Mouse (Mus musculus) myocyte (in vitro differentiated cells): ENCODE results near the gene Rin3. TPM values are rescaled to one million over a fixed set of nuclear protein-coding genes. Genes with fewer than 3 reads are reported as not detected.
A peak's percentile ranks its signal among the peaks of the same experiment; 100 is the strongest.

Experiments used
- H3K27me3 ChIP-seq: one replicate; pipeline ENCODE4 v1.6.1; 2011; ENCODE audit not compliant: control insufficient read depth, insufficient read depth, insufficient read length
- H3K36me3 ChIP-seq: one replicate; pipeline ENCODE4 v1.6.1; 2011; ENCODE audit not compliant: control insufficient read depth, insufficient read depth
- H3K4me2 ChIP-seq: one replicate; pipeline ENCODE4 v1.6.1; 2011; ENCODE audit warnings: low read depth, control low read depth
- H3K4me3 ChIP-seq: one replicate; pipeline ENCODE4 v1.5.1; 2011; ENCODE audit warnings: mild to moderate bottlenecking, control low read depth, moderate library complexity
- H3K79me2 ChIP-seq: one replicate; pipeline ENCODE4 v1.6.1; 2011; ENCODE audit not compliant: control insufficient read depth, insufficient read depth
- H3ac ChIP-seq: one replicate; pipeline ENCODE4 v1.6.1; 2011; ENCODE audit not compliant: control insufficient read depth, insufficient read length
- CEBPB ChIP-seq: IDR thresholded peaks from 2 replicates; pipeline ENCODE4 v1.6.1; 2011; ENCODE audit warnings: mild to moderate bottlenecking, moderate library complexity; ENCODE audit not compliant: poor library complexity, insufficient read depth, severe bottlenecking
- E2F4 ChIP-seq: IDR thresholded peaks from one replicate; pipeline ENCODE4 v1.6.1; 2011; ENCODE audit warnings: mild to moderate bottlenecking, control low read depth, moderate library complexity; ENCODE audit not compliant: insufficient read depth
- MAX ChIP-seq: IDR thresholded peaks from one replicate; pipeline ENCODE4 v1.6.1; 2011; ENCODE audit warnings: low read depth, mild to moderate bottlenecking, control low read depth
- MYOD1 ChIP-seq, 3 experiments: IDR thresholded peaks; one replicate each; pipeline ENCODE4 v1.6.1; 2011; ENCODE audit warnings: control low read depth in 2 of 3, low read depth in 2 of 3, mild to moderate bottlenecking in 2 of 3, moderate library complexity in 1 of 3; ENCODE audit not compliant: insufficient read length in 2 of 3, control insufficient read depth in 1 of 3
- MYOG ChIP-seq, 3 experiments: IDR thresholded peaks; one replicate each; pipeline ENCODE4 v1.6.1; 2011; ENCODE audit warnings: control low read depth in 2 of 3, low read depth in 2 of 3, mild to moderate bottlenecking in 2 of 3; ENCODE audit not compliant: insufficient read length in 2 of 3, control insufficient read depth in 1 of 3, insufficient read depth in 1 of 3
- POLR2A ChIP-seq: IDR thresholded peaks from one replicate; pipeline ENCODE4 v1.6.1; 2011; ENCODE audit warnings: low read depth, mild to moderate bottlenecking, control low read depth, moderate library complexity; ENCODE audit not compliant: insufficient read length
- POLR2AphosphoS2 ChIP-seq: IDR thresholded peaks from one replicate; pipeline ENCODE4 v1.6.1; 2011; ENCODE audit warnings: low read depth, control low read depth; ENCODE audit not compliant: insufficient read length
- REST ChIP-seq: IDR thresholded peaks from one replicate; pipeline ENCODE4 v1.6.1; 2011; ENCODE audit warnings: mild to moderate bottlenecking, control low read depth, moderate library complexity; ENCODE audit not compliant: insufficient read depth, insufficient read length
- SRF ChIP-seq: IDR thresholded peaks from one replicate; pipeline ENCODE4 v1.6.1; 2011; ENCODE audit warnings: low read depth; ENCODE audit not compliant: control insufficient read depth, insufficient read length
- TCF12 ChIP-seq: IDR thresholded peaks from one replicate; pipeline ENCODE4 v1.6.1; 2011; ENCODE audit warnings: mild to moderate bottlenecking, control low read depth; ENCODE audit not compliant: poor library complexity, insufficient read depth, severe bottlenecking
- TCF3 ChIP-seq: IDR thresholded peaks from one replicate; pipeline ENCODE4 v1.6.1; 2011; ENCODE audit warnings: low read depth, control low read depth; ENCODE audit not compliant: insufficient read length
- USF1 ChIP-seq: IDR thresholded peaks from one replicate; pipeline ENCODE4 v1.6.1; 2011; ENCODE audit warnings: low read depth, mild to moderate bottlenecking, control low read depth, moderate library complexity
- polyA plus RNA-seq: library from polyadenylated mRNA; unstranded; fragments of >200 nt; fragmentation: generic; extraction: Trizol; gene quantifications from one replicate; pipeline ENCODE4 v1.2.1, GENCODE M21; 2012; ENCODE audit warnings: missing spikeins

Rin3 gene
- polyA plus RNA-seq, 1 experiment = 23.4 TPM

GRCm38 (mm10) chr12:102398588-102398987 is 115.7 kb downstream of the Rin3 start:
- H3K4me3 ChIP-seq = no peak overlapping the region
- TF ChIP-seq POLR2A (no peak), SRF (no peak), E2F4 (no peak), POLR2AphosphoS2 (no peak), REST (no peak)
- H3K36me3 ChIP-seq = peaks cover 25% of the 10 kb centered on the region
- H3K27me3 ChIP-seq = no peaks in the 10 kb centered on the region
- H3K79me2 ChIP-seq = no peaks in the 10 kb centered on the region
- H3ac ChIP-seq = no peak overlapping the region
- H3K4me2 ChIP-seq = no peak overlapping the region

- H3K36me3 ChIP-seq = no peaks in the 10 kb centered on the region
- H3K4me3 ChIP-seq = no peak overlapping the region
- no peak overlapping the region for H3K4me2 ChIP-seq
- H3K27me3 ChIP-seq = no peaks in the 10 kb centered on the region
- no peak overlapping the region for H3ac ChIP-seq
- TF ChIP-seq SRF = no peak
- no peak for TF ChIP-seq REST
- no peak for TF ChIP-seq TCF3
- TF ChIP-seq CEBPB = no peak
- no peak for TF ChIP-seq TCF12
- no peak for TF ChIP-seq USF1
- no peak for TF ChIP-seq POLR2A
- no peak for TF ChIP-seq MYOD1 (IDR thresholded peaks at IDR 0.05; ENCODE audit: control insufficient read depth in 1 of 3, insufficient read length in 2 of 3, low read depth in 2 of 3)
- TF ChIP-seq MYOG (IDR thresholded peaks at IDR 0.05; ENCODE audit: control insufficient read depth in 1 of 3, insufficient read depth in 1 of 3, insufficient read length in 2 of 3, low read depth in 2 of 3) = no peak
- no peak for TF ChIP-seq POLR2AphosphoS2
- peaks cover 3% of the 10 kb centered on the region for H3K79me2 ChIP-seq
These were observed 130.3 kb downstream of the Rin3 start for GRCm38 (mm10) chr12:102413171-102413570.

GRCm38 (mm10) chr12:102414686-102415085 is 131.8 kb downstream of the Rin3 start:
- H3K4me2 ChIP-seq = no peak overlapping the region
- H3K79me2 ChIP-seq = peaks cover 5% of the 10 kb centered on the region
- TF ChIP-seq E2F4 (no peak), SRF (no peak), POLR2A (no peak), TCF3 (no peak), MYOG (IDR thresholded peaks at IDR 0.05; ENCODE audit: control insufficient read depth in 1 of 3, insufficient read depth in 1 of 3, insufficient read length in 2 of 3, low read depth in 2 of 3) (no peak), TCF12 (no peak), CEBPB (no peak), MYOD1 (IDR thresholded peaks at IDR 0.05; ENCODE audit: control insufficient read depth in 1 of 3, insufficient read length in 2 of 3, low read depth in 2 of 3) (no peak), MAX (no peak), POLR2AphosphoS2 (no peak), USF1 (no peak), REST (no peak)
- no peaks in the 10 kb centered on the region for H3K27me3 ChIP-seq
- no peak overlapping the region for H3K4me3 ChIP-seq
- no peak overlapping the region for H3ac ChIP-seq
- no peaks in the 10 kb centered on the region for H3K36me3 ChIP-seq

- Histone ChIP-seq H3K4me2 (peak overlapping the region; percentile 24), H3K27me3 (no peaks in the 10 kb centered on the region), H3K36me3 (no peaks in the 10 kb centered on the region), H3ac (no peak overlapping the region), H3K79me2 (peaks cover 5% of the 10 kb centered on the region), H3K4me3 (no peak overlapping the region)
- TF ChIP-seq POLR2AphosphoS2 = no peak
- no peak for TF ChIP-seq REST
- no peak for TF ChIP-seq POLR2A
- no peak for TF ChIP-seq E2F4
- no peak for TF ChIP-seq USF1
- no peak for TF ChIP-seq MYOD1 (IDR thresholded peaks at IDR 0.05; ENCODE audit: control insufficient read depth in 1 of 3, insufficient read length in 2 of 3, low read depth in 2 of 3)
- no peak for TF ChIP-seq MYOG (IDR thresholded peaks at IDR 0.05; ENCODE audit: control insufficient read depth in 1 of 3, insufficient read depth in 1 of 3, insufficient read length in 2 of 3, low read depth in 2 of 3)
- TF ChIP-seq TCF3 = no peak
- no peak for TF ChIP-seq SRF
- no peak for TF ChIP-seq MAX
- no peak for TF ChIP-seq TCF12
These were observed 133.6 kb downstream of the Rin3 start for GRCm38 (mm10) chr12:102416391-102416837.

GRCm38 (mm10) chr12:102416955-102417510 is 134.2 kb downstream of the Rin3 start:
- no peaks in the 10 kb centered on the region for H3K27me3 ChIP-seq
- peak overlapping the region; percentile 24 for H3K4me2 ChIP-seq
- H3ac ChIP-seq = no peak overlapping the region
- TF ChIP-seq REST = no peak
- no peak for TF ChIP-seq SRF
- TF ChIP-seq POLR2AphosphoS2 = no peak
- TF ChIP-seq E2F4 = no peak
- TF ChIP-seq MYOG (IDR thresholded peaks at IDR 0.05; ENCODE audit: control insufficient read depth in 1 of 3, insufficient read depth in 1 of 3, insufficient read length in 2 of 3, low read depth in 2 of 3) = no peak
- no peak for TF ChIP-seq MAX
- TF ChIP-seq POLR2A = no peak
- TF ChIP-seq TCF12 = no peak
- TF ChIP-seq MYOD1 (IDR thresholded peaks at IDR 0.05; ENCODE audit: control insufficient read depth in 1 of 3, insufficient read length in 2 of 3, low read depth in 2 of 3) = no peak
- TF ChIP-seq TCF3 = no peak
- TF ChIP-seq USF1 = no peak
- no peaks in the 10 kb centered on the region for H3K36me3 ChIP-seq
- H3K79me2 ChIP-seq = peaks cover 5% of the 10 kb centered on the region
- no peak overlapping the region for H3K4me3 ChIP-seq
